Mouse (Mus musculus) frontal cortex, adult (tissue): Measurements from ENCODE around the gene Prr12.

Source experiments
- ATAC-seq: cut with Nextera tagmentation; 2 replicates; pipeline ENCODE4 v1.9.2; 2017; ENCODE audit warnings: mild to moderate bottlenecking, moderate library complexity, mixed read lengths; ENCODE audit not compliant: low TSS enrichment

The Prr12 gene

DNA sequence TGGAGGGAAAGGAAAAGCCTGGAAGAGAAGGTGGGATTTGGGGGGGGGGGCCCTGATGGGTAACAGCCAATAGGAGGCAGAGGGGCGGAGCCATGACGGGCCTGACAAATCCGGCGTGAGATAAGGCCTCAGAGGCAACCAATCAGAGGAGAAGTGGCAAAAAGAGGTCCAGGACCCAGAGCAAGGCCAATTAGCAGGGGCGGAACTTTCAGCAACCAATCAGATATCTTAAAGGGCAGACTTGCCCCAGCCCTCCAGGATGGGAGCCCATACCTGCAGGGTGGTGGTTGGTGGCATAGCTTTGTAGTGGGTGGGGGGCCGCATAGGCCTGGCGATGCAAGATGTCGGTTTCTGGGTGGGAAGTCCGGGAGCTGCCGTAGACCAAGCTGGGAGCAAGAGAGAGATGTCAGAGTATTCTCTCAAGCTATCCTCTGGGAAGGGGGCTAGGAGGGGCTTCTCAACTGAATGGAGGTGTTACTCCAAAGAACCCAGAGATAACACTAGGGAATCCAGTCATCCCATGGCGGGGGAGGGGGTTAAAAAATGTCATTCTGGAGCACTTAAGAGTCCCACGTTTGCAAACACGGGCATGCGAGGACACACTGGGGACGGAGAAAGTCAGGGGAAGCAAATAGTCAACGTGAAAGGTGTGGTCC is 1.6 kb downstream of the Prr12 start:
- ATAC-seq, result peak; percentile 42

DNA sequence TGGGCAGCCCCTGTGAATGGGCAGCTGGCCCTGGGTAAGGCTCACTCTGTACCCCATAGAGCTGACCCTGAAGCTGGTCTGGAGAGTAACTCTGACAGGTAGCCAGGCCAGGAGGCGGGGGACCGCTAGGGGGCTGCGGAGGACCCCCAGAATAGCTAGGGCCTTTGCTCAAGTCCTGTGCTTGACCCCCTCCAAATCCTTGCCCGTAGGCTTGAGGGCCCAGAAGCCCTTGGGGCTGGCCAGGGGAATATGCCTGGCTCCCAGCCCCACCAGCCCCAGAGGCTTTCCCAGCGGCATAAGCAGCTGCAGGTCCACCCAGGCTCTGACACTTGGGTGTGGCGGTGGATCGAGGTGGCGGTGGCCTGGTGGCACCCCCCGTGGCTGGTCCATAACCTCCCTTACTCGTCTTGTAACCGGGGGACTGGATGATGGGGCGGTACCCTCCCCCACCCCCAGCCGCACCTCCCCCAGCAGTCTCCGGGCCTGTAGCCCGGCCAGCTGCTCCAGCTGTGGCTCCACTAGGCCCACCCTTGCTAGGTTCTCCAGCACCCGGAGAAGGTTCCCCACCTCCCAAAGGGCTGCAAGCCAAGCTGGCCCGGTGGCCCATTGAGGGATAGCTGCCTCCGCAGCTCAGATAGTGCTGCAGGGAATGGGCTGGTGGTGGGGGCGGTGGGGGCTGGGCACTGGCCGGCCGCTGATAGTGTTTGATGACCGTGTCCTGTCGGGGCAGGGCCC is 3.6 kb downstream of the Prr12 start:
- ATAC-seq, result no peak

DNA sequence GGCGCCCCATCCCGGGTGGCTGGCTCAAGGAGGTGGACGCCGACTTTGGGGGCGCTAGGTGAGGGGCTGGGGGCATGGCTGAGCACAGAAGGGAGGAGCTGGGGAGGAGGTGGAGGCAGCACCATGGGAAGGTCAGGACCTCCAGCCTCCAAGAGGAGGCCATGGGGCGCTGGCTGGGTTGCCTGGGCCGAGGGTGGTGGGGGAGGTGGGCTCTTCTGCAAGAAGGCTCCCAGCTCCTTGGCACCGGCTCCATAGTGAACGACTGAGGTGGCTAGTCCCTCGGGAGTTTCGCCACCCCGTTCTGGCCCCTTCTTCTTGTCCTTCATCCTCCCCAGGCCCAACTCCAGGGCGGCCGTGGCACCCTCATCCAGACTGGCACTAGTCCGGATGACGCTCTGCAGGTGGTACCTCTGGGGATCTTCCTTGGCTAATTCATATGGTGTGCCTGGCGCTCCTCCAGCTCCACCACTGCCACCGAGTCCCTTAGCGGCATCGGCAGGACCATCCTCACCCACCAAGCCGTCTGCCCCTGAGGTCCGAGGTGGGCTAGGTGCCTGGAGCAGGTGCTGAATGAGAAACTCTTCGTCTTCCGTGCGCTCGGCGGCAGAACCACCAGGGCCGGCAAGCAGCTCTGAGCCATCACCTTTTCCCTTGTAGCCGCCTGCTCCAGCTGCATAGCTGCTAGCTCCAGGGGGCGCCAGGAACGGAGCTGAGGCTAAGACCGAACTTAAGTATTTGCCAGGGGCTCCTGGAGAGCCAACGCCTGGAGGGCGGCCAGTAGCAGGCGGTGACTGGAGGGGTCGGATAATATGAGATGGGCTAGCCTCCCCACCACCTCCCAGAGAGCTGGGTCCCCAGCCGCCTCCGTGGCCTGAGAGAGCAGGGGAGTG is 4.4 kb downstream of the Prr12 start:
- no peak for ATAC-seq

DNA sequence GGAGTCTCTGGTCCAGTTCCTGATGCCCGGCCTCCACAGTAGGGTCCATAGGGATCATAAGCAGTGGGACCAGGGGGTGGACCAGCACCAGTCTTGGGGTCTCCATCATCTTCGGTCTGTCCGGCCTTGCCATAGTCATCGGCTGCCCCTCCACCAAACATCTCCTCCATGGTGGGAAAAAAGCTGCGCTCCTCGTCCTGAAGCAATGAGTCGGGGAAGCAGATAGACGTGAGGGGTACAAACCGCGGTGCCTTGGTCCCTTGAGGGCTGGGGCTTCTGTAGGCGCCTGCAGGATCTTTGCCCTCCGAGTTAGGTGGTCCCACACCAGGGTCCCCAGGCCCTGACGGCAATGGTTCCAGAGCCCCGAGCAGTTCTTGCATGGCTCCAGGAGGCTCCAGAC is 5.2 kb downstream of the Prr12 start:
- ATAC-seq, result no peak

DNA sequence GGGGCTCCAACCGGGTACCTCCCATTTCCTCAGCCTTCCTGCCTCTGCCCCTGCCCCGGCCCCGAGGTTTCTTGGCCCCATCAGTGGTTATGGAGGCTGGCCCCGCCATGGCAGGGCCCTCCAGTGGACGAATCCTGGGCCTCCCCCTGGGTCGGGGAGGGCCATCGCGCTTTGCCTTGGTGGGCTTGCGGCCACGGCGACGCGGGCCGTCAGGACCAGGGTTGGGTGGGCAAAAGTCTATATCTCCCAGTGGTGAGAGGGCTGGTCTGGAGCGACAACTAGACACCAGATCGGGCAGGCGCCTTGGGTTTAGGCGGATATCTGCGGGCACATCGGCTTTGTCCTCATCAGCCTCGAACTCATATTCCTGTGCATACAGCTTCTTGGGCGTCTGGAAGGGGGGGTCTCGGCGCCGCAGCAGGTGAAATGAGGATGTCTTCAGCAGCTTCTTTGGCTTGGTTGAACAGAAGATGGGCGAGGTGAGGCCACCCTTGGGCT is 5.8 kb downstream of the Prr12 start:
- ATAC-seq, result no peak

DNA sequence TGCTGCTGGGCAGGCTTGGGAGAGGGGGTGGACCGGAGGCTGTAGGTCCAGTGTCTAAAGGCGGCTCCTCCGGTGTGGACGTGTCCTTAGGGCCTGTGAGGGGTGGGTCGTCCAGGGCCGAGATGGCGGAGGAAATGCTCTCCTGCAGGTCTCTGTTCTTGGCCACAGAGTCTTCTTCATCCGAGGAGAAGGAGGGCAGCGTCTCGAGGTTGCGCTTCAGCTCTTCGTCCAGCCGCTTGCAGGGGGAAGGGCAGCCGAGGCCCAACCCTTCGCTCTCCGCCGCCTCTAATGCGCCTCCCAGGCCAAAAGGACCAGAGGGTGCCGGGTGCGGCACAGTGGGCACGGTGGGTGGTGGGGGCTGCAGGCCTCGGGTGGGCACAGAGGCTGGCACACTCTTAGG is 6.9 kb downstream of the Prr12 start:
- no peak for ATAC-seq

DNA sequence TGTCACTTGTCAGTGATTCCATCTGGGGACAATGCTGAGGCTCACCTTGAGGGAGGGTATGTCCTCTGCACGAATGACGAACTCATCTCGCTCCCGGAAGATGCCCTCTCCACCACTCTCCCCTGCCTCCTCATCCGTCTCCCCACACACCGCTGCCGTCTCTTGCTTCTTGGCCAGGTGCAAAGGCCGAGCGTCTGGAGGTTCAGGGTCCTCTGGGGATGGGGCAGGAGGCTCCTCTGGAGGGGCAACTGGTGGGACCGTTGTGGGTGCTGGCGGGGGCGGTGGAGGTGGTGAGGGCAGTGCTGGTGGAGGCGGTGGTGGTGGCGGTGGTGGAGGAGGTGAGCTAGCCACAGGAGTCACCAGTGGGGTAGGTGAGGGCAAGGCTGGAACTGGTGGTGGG is 9.4 kb downstream of the Prr12 start:
- ATAC-seq, result no peak

DNA sequence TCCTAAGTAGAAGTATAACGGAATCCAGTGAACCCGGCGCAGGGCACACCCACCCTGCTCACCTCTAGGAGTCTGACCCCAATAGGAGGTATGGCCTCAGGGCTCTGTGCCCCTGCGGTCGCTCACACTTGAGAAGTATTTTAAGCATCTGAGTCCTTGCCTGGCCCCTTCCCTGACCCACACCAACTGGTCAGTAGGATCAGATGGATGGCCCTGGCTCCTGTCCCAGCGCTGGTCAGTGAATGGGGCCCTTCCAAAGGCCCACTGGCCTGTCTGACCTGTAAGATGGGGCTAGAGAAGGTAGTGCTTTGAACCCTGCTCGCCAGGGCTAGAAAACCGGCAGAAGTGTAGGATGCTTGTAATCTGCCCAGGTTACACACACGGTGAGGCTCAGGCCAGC is 11.8 kb downstream of the Prr12 start:
- no peak for ATAC-seq

DNA sequence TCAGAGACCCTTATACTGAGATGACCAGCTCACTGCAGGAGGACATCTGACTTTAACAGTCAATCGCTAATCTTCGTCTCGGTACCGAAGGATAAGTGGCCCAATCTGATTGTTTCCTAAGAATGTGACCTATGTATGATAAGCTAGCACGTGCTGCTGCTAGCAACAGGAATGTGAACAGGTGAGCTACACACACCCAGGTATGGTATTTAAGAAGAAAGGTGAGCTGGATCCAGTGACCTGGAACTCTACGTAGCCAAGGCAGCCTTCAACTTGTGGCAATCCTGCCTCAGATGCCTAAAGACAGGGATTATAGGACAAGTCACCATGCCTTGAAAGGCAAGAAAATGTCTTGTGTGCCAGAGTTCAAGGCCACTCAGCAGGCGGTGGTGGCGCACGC is 14.3 kb downstream of the Prr12 start:
- no peak for ATAC-seq

DNA sequence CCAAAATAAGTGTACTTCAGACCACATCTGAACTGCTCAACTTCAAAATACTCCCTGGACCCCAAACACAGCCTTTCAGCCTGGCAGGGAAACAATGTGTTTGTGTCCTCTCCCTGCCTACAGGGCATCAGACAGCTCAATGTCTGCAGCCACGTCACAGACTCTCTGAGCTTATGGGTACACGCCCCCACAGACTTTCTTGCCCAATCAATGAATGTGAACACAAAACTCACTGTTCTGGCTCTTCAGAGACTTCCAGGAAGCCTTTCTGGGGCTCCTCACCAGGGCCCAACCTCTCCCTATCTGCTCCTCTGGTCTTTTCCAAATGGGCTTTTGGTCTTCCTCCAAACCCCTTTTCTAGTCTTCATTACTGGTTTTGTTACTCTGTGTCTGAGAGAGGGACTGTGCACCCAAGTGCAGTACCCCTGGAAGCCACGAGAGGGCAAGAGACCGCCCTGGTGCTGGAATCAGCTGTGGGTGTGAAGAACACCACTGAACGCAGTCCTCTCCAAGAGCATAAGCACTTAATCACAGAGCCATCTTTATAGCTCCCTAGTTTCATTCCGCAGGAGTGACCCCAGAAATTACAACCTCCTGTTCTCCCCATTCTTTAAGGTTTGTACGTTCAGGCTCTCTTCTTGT is 14.8 kb downstream of the Prr12 start:
- no peak for ATAC-seq

DNA sequence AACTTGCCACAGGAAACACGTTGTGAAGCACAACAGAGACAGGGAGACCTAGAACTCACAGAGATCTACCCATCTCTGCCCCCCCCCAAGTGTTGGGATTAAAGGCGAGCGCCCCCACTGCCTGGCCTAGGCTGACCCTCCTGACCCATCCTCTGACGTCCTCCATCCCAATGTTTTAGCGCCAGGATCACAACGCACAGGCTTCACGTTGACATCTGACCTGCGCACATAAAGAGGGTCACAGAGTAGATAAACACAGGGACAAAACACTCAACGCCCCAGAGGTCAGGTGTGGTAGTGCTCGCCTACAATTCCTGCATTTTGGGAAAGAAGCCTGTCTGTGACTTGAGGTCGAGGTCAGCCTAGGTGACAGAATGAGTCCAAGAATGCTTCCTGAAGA is 16.0 kb downstream of the Prr12 start:
- no peak for ATAC-seq

DNA sequence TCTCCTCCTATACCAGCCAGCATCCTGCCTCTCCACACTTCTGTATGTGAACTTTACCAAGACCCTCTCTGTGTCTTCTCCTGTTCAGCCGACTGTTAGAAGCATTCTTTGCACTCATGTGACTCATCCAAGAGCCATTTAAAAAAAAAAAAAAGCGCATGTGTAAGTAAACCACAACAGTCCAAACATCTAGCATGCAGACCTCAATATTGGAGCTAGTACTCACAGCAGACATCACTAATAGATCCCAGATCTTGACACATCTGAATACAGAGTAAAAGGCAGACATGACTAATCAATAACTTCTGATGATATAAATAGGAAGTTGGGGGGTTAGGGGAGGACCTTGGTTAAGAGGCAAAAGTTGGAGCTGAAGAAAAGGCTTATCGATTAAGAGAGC is 17.1 kb downstream of the Prr12 start:
- no peak for ATAC-seq

DNA sequence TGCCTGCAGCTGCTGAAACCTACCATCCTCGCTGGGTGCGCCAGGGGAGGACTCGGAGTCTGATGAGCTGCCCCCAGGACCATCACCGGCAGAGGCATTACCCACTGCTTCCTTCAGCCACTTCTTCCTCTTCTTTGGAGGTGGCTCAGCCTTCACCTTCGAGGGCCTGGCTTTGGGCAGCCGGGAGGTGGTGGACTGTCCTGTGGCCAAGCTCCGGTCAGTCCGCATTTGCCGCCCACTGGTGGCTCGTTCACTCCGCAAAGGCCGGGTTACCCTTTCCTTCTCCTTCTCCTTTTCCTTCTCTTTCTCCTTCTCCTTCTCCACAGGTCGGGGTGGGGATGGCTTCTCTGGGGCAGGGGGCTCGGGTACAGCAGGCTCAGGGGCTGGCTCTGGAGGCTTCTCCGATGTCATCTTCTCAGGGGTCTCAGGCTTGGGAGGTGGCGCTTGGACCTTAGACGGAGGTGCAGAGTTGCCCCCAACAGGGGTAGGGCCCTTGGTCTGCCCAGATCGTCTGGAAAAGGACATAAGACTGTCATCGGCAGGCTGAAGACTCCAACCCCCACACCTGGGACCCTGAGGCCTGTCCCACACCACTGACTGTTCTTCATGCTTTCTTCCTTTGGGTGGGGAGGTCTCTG is 18.8 kb downstream of the Prr12 start:
- ATAC-seq, result no peak

DNA sequence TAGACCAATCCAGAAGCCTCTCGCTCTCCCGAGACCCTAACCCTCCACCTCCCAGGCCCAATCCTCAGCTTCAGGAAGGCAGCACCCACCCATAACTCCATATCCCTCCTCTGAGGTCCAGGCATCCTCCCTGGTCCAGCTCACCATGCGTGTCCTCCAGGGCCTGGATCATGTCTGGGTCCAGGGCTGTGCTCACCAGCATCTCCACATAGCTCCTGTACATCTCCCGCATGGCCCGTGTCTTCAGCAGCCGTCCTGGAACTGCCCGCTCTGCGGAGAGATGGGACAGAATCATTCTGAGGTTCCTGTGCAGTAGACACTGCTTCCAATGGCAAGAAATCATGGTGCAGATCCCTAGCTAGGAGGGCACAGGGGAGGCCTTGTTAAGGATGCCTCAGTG is 21.8 kb downstream of the Prr12 start:
- ATAC-seq, result no peak

DNA sequence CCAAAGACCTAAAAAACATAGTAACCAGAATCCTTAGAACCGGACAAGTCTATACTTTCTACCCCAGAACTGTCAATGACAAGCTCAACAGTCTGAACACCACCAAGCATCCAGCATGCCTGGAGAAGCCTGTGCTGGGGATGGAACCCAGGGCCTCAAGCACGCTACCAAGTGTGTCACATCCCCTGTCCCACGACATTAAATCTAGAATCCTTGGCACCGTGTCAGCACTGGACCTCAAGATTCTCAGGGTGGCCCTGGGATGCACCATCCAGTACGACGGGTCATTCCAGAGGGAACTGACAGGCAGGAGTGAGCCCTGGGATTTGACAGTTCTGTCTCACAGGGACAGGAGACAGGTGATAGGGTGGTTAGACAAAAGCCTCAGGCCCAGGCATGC is 22.7 kb downstream of the Prr12 start:
- ATAC-seq, result no peak

DNA sequence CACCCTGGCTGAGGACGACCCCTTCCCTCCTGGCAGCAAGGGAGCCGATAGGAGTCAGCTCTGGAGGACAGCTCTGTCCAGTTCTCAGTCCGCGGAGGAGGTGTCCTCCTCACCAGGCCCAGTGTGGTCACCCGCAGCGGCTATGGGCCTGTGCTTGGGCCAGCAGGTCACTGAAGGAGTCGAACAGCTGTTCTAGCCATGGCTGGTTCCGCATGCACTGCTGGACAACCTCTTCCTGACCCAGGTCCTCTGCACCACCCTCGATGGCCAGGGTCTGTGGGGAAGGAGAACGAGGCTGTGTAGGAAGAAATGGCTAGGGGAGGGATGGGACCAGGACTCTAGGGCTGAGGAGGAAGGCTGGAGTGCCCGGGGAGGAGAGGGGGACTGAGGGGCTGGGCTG is 24.3 kb downstream of the Prr12 start:
- ATAC-seq, result no peak

DNA sequence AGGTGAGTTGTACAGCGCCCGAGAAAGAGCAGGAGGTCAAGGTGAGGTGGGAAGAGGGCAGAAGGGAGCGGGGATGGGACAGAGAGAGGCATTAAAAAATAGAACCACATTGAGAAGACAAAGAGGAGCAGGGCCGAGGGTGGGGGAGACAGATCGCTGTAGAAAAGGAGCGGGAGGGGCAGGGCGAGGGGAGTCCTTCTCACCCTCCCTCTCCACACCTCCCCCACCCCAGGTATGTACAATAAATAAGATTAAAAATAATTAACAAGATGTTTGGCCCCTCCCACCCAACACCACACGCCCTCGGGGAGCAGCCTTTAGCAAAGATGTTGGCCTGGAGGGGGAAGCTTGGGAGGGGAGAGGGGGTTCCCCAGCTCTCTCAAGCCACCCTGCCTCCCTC is 24.9 kb downstream of the Prr12 start:
- ATAC-seq, result no peak

DNA sequence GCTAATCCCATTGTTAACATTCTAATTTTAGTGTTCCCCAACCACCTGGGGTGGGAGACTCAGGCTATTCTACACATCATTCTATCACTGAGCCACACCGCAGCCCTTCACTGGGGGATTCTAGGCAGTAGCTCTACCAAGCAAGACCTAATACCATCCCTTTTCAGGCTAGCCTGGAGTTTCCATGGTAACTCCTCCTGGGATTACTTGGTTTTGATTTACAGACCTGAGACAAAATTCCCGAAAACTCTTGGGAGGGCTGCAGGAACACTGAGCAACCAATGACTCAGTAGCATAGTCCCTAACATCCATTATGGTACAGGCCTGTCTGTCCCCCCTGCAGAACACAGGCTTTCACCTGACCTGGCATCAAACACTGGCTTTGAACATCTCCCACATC is 26.4 kb downstream of the Prr12 start:
- no peak for ATAC-seq

DNA sequence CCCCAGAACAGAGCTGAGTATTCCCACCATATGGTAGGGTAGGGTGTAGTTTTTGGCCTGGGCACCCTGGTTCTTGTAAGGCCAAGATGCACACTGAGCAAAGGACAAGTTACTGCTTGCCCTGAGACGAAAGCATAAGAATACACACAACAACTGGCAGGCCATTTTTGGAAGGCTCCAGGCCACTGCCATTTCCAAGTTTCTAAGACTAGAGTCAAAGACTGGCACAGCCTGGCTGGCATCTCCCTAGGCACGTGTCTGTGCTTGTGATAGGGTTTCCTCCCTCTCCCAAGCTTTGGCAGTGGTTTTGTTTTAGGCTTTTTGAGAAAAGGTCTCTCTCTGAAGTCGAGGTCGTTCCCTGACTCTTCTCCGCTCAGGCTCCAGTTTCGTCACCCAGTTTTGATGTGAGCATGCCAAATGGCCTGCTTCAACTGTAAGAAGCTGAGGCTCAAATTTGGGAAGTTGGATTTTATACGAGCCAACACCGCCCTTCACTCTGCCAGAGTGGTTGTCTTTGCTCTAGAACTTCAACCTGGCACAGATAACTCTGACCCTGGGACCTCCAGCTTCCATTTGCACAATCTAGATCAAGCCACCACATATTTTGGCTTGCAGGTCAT is 27.0 kb downstream of the Prr12 start:
- peak; percentile 14; the same call in 1 of the 2 replicates for ATAC-seq

DNA sequence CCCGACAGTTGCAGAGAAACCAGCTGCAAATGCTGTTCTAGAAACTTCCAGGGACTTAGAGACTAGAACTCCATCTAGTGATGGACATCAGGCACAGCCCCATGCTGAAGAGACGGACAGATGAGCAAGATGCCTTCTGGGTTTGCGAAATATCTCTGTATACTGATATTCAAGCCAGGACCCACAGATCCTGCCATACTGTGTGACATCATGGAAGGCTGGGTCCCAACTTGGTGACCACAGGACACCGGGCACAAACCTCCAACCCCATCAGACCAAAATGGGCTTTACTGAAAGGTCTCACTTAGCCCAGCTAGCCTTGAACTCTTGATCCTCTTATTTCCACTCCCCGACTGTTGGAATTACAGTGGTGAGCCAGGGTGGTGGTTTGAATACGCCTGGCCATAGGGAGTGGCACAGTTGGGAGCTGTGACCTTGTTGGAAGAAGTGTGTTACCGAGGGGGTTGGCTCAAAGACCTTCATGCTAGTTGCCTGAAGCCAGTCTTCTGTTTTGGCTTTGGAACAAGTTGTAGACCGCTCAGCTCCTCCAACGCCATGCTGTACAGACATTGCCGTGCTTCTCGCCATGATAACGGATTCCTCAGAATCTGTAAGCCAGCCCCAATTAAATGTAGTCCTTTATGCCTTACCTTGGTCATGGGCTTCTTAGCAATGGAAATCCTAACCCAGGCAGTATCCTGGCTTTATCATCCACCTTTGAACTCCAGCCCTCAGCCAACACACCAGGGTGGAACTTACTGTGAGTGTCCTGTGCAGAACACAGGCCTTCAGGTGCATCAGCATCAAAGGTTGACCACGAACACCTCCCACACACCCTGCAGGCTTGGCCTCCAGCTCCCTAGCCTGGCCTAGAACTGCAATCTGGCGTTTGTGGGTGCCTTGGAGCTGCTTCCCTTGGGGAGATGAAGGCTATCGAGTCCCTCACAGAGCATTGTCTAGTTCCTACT is 28.1 kb downstream of the Prr12 start:
- ATAC-seq, result no peak
